Mouse (Mus musculus) megakaryocyte, adult 5-6 weeks (primary cell): Measurements from ENCODE around the gene Rere. TPM values are rescaled to one million over a fixed set of nuclear protein-coding genes. Genes with fewer than 3 reads are reported as not detected.
"Not testable (repeated sequence)": the region's sequence is repeated elsewhere in the genome, so short reads cannot be mapped to it uniquely, and the experiment has no call there.

Experiments used
- ATAC-seq: 2 replicates; pipeline ENCODE4 v1.8.0; 2016; ENCODE audit warnings: mild to moderate bottlenecking, inconsistent platforms; ENCODE audit not compliant: poor library complexity, severe bottlenecking
- total RNA-seq, 2 experiments: library from RNA; stranded (forward) in 1 of 2; stranded (reverse) in 1 of 2; fragments of 153-499, 151-499 nt in 1 of 2; fragments of 221-1000, 200-1000 nt in 1 of 2; gene quantifications; 2 replicates each; pipeline versions ENCODE4 v1.2.3 to v1.2.4; 2015 to 2017

Gene Rere
- total RNA-seq, 2 experiments from 2014 or later: 16.3 to 65.8 TPM

- ATAC-seq: no peak
Observed at GRCm38 (mm10) chr4:150536821-150537510, 255.5 kb downstream of the Rere start.

GRCm38 (mm10) chr4:150539846-150540245 lies 258.4 kb downstream of the Rere start:
- ATAC-seq: peak; percentile 30; the same call in 1 of the 2 replicates

- no peak for ATAC-seq
Observed at GRCm38 (mm10) chr4:150540392-150541094, 259.1 kb downstream of the Rere start.

GRCm38 (mm10) chr4:150544231-150544630 lies 262.8 kb downstream of the Rere start:
- ATAC-seq: no peak; the same call in 1 of the 2 replicates

- peak; percentile 97 for ATAC-seq
Observed at GRCm38 (mm10) chr4:150544652-150545258, 263.3 kb downstream of the Rere start.

- no peak for ATAC-seq
Observed at GRCm38 (mm10) chr4:150545775-150546174, 264.3 kb downstream of the Rere start.

GRCm38 (mm10) chr4:150546296-150546695 lies 264.9 kb downstream of the Rere start:
- not testable (repeated sequence) for ATAC-seq

- ATAC-seq: no peak
Observed at GRCm38 (mm10) chr4:150549393-150549792, 267.9 kb downstream of the Rere start.

GRCm38 (mm10) chr4:150549989-150550716 lies 268.7 kb downstream of the Rere start:
- ATAC-seq: no peak

- no peak for ATAC-seq
Observed at GRCm38 (mm10) chr4:150551390-150551789, 269.9 kb downstream of the Rere start.

- ATAC-seq: no peak
Observed at GRCm38 (mm10) chr4:150552751-150553600, 271.5 kb downstream of the Rere start.

GRCm38 (mm10) chr4:150555783-150556182 lies 274.3 kb downstream of the Rere start:
- no peak for ATAC-seq

GRCm38 (mm10) chr4:150556382-150557221 lies 275.2 kb downstream of the Rere start:
- ATAC-seq: peak; percentile 78

- ATAC-seq: not testable (repeated sequence)
Observed at GRCm38 (mm10) chr4:150557289-150557688, 275.8 kb downstream of the Rere start.

GRCm38 (mm10) chr4:150557976-150558375 lies 276.5 kb downstream of the Rere start:
- peak; percentile 9; the same call in 1 of the 2 replicates for ATAC-seq

- ATAC-seq: no peak
Observed at GRCm38 (mm10) chr4:150559514-150559913, 278.1 kb downstream of the Rere start.

GRCm38 (mm10) chr4:150563281-150563680 lies 281.8 kb downstream of the Rere start:
- no peak for ATAC-seq

GRCm38 (mm10) chr4:150566193-150566592 lies 284.7 kb downstream of the Rere start:
- ATAC-seq: peak; percentile 73
